Mouse (Mus musculus) neural tube, embryonic 10.5 days (tissue): ENCODE results near the gene Ndufa12.
A peak's percentile ranks its signal among the peaks of the same experiment; 100 is the strongest.

Experiments used
- DNase-seq: peaks from one replicate; pipeline ENCODE4 v3.0.0-alpha.2; 2017; ENCODE audit warnings: low spot score; ENCODE audit errors: extremely low spot score

Ndufa12 gene

DNA sequence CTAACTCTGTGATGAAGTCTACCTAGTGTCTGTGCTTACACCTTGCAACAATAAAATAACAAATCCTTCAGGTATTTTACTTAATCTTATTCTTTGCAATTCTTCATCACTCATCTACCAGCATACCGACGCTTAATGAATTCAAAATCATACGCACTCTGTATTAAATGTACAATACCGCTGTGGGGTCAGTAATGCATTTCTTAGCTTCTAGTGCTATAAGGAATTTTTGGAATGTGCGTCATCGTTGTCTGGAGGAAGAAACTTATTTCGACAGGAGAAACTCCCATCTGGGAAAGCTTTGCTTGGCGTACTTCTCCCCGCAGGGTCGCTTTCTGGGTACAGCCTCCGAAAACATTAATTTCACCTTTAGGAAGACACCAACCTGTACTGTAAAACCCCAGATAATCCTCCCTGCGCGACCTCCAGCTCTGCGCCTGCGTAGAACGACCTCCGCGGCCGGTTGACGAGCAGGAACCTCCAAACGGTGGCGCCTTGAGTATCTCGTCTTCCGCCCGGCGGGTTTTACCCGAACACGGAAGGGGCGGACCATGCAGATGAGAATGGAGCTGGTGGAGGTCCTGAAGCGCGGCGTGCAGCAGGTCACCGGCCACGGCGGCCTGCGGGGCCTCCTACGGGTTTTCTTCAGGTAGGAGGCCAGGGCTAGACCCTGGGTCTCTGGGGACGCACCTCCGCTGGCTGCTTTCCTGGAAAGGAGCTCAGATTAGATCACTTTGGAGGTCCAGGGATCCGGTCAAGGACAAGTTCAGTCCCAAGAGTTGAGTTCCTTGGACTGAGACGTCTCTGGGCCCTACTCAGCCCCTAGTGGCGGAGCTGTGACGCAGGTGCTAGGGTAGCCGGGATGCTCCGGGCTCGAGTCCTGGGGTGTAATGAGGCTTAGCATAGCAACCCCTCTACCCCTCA lies at the start of gene Ndufa12:
Gene Ndufa12 (plus strand): TSS at position 239 of the 924 bp plus-strand sequence.
- peak; percentile 98 for DNase-seq

DNA sequence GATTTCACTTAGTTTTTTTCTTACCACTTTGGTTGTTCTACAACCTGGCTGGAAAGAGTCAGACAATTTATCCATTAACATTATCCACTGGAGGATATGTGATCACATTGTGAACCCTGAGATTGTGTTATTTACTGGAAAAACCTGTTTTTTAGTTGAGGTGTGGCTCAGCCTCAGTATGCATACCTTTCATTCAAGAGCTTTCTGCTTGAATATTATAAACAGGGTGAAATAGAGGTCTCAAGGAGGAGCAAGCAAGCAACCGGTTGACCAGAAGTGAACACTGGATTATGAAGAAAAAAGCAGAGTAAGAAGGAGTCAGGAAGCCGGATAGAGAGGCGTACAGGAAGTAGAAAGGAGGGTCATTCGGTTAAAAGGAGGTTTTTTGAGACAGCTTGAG lies 47.0 kb upstream of the Ndufa12 start:
- no peak for DNase-seq

DNA sequence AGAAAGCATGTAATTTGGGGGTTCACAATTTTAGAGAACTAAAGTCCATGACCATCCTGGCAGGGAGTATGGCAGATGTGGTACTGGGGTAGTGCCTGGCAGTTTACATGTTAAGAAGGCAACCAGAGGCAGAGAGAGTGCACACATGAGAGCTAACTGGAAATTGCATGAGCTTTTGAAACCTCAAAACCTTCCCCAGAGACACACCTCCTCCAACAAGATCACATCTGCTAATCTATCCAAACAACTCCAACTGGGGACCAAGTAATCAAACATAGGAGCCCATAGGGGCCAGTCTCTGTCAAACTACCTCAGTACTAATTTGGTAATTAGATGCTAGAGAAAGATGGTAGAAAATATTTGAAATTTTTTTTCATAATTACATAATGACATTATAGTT lies 44.7 kb upstream of the Ndufa12 start:
- DNase-seq, result no peak

DNA sequence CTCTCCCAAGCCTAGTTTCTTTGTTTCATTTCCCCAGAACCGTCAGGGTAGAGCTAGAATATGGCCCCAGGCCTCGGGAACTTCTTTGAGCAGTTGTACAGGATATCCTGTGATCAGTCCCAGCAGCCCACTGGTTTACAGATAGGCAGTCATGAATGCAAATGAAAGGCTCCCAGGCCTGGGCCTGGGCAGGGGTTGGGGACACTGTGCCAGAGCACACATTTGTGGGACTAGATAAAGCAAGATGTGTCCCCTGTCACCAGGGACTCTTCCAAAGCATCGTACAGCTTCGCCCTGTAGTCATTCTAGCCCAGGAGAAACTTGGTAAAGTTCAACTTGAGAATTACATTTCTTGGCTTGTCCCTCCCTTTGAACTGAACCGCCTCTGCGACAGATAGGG lies 39.6 kb upstream of the Ndufa12 start:
- DNase-seq, result no peak

DNA sequence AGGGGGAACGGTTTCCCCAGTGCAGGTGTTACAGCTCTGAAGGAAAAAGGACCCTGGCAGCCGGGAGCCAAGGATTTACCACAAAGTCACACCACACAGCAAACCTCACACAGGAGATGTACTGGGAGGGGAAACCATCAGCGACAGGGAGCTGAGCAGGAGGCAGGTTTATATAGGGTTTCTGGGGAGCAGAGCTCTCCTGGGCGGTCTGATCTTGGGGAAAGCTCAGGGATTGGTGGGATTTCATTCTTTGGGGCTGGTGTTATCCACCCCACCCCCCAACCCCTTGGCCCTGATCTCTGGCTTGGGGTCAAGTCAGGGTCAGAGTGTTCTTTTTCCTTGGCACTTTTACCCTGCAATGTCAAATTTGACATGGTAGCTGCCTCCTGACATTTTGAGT lies 39.1 kb upstream of the Ndufa12 start:
- DNase-seq, result no peak

DNA sequence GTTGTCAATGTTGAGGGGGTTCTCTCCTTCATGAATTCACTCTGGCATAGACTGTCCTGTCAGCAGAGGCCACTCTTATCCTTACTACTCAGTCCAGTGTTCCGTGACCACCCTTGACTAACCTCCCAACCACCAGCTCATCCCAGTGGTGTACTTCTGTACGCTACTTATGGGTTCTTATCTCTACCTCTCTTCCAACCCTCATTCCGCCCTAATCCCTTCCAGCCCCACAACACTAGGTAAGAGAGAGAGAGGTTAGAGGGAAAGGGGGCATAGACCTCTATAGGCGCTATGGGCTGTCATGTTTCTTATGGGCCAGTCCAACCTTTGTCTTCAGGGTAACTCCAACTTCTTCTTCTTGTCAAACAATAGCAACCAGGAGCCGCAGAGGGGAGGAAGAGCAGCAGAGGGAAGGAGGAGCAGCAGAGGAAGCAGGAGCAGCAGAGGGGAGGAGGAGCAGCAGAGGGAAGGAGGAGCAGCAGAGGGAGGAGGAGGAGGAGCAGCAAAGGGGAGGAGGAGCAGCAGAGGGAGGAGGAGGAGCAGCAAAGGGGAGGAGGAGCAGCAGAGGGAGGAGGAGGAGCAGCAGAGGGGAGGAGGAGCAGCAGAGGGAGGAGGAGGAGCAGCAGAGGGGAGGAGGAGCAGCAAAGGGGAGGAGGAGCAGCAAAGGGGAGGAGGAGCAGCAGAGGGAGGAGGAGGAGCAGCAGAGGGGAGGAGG lies 37.3 kb upstream of the Ndufa12 start:
- DNase-seq, result no peak

DNA sequence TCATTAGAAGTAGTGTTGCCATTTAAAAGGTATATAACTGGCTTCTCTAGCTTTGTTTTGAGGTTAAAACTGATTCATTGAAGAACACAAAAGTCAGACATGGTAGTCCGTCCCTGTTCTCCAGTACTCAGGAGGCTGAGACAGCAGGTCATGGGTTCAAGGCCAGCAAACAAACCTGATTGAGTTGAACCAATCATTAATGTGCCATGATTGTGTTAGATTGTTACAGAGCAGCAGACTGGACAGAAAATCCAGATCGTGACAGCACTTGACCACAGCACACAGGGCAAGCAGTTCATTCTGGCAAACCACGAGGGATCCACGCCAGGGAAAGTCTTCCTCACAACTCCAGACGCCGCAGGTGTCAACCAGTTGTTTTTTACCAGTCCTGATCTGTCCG lies 36.5 kb upstream of the Ndufa12 start:
- DNase-seq, result no peak

DNA sequence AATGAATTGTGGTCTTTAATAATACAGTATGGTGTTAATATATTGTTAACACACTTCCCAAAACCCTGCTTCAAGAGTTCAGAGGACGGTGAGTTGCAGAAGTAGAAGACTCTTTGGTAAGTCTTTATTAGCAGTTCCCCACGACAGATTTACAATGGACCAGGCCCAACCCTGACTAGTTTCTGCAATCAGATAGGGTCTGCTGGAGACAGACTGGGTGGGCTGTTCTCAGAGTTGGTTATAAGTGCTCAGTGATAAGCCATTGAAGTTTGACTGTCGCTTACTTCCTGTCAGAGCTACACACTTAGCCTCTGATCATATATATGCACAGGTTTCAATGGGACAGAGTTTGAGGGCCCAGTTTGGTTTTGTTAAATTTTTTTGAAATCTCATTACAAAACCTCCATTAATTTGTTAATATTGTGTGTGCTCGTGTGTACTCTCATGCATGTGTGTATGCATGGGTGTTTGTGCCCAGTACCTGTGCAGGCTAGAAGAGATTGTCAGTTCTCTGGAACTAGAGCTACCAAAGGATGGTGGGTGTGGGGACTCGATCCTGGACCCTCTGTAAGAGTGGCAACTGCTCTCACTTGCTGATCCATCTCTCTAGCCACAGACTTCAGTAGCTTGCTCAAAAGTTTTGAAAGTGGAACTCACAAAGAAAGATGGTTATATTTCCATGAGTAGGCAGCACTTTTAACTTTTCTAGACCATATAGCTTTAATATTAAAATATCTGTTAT lies 34.2 kb upstream of the Ndufa12 start:
- no peak for DNase-seq

DNA sequence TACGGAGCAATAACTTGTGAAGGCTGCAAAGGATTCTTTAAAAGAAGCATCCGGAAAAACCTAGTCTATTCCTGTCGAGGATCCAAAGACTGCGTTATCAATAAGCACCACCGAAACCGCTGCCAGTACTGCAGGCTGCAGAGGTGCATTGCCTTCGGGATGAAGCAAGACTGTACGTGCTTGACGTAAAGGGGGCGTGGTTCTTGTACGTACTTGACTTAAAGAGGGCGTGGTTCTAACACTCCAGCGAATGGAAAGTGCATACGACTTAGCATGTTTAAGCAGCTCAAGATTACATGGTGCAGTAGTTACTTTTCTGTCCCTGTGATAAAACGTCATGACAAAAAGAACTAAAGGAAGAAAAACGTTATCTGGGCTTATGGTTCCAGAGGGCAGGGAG lies 33.1 kb upstream of the Ndufa12 start:
- no peak for DNase-seq

DNA sequence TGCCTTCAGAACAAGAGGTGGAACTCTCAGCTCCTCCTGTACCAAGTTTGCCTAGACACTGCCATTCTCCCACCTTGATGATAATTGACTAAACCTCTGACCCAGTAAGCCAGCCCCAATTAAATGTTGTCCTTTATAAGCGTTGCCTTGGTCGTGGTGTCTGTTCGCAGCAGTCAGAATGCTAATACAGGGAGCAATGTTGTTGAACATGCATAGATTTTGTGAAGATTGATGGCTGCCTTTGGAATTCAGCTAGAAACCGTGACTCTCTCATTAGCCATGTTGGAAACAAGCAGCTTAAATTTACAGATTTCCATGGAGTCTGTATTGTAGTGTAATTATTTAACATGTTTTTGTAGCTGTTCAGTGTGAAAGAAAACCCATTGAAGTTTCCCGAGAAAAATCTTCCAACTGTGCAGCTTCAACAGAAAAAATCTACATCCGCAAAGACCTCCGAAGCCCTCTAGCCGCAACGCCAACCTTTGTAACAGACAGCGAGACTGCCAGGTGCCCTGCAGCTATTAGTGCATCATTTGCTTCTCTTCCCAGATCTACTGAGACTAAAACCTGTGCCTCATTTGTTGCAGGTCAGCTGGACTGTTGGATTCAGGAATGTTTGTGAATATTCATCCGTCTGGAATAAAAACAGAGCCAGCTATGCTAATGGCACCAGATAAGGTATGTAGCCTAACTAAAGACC lies 31.3 kb upstream of the Ndufa12 start:
- DNase-seq, result no peak

DNA sequence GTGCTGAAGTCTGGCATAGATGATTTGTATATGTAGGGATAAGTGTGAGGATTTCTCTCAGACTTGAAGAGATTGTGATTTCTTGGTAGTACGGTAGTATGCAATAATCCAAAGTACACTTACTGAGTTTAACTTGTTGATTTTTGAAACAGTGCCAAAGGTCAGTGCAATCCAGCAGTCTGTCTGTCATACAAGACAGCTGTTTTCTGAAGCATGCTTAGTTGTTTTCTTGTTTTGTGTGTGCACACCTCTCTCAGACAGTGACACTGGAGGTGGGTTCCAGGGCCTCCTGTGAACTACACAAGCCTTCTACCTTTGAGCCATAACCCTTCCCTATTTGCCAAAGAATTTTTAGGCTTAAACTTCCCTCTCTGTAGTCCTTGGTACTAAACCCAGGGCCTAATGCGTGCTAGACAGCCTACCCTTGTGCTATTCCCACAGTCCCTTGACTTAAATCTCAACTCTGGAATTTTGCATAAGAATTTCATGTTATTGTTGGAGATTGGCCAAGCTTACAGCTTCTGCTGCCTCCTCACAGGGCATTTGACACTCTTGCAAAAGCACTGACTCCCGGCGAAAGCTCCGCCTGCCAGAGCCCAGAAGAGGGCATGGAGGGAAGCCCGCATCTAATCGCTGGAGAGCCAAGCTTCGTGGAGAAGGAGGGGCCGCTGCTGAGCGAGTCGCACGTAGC lies 26.9 kb upstream of the Ndufa12 start:
- no peak for DNase-seq

DNA sequence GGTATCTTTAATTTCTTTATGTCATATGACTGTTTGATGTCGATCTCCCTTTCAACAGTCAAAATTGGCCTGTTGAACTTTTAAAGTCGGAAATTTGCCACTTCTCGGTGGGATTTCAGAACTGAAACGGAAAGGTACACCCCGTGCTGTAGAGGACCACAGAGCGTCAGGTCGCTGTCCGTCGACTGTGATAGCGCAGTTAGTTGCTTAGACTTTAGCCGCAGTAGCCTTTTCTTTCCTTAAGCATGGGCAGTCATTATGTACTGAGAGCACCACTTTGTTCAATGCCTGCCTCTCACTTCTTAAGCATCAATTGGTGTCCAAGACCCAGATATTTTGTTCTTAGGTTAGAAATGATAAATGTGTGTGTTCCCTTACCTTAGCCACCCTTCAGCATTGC lies 26.4 kb upstream of the Ndufa12 start:
- no peak for DNase-seq

DNA sequence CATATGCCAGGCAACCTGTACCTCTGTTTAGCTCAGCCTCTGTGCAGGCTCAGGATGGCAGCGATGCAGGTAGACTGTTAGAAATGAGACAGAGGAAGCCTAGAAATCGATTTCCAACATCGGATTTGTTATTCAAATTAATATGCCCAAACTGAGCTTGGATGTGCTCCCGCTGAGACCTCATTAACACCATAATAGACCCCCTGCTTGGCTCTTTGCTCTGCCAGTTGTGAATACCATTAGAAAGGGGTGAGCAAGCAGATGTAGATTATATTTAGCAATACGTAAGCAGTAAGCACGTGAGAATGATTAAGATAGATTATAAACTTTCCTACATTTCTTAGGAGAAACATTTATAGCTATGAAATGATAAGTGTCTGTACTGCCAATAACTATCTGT lies 25.8 kb upstream of the Ndufa12 start:
- no peak for DNase-seq

DNA sequence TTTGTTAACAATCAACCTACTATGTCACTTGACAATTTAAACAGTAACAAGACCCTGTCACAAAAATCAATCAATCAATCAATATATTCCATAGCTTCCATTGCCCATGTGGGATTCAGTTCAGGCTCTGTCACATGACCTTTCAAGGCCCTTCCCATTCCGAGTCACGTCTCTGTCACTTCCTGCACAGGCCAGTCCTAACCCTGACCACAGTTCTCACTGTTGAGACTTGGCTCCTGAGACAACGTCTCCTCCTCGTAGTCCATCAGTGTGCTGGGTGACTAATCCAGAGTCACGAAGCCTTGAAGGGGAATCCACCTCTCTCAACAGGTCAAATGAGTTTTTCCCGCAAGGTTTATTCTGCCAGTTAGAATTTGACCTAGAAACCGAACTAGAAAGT lies 23.9 kb upstream of the Ndufa12 start:
- DNase-seq, result no peak

DNA sequence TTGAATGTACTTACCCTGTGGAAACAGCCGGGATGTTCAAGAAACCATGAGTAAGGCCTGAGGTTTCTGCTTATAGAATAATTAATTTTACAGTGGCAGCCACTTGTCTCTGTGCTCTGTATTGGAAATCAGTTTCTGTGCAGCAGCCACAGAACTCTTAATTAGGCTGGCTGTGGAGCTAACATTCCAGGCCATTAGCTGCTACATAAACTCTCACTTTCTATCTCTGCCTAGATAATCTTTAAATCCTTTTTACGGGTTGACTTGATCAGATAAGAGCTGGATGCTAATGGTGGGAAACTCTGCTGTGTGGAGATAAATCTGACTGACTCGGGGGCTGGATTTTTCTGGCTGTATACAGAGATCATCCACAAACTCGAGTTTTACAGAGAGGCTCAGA lies 15.3 kb upstream of the Ndufa12 start:
- no peak for DNase-seq

DNA sequence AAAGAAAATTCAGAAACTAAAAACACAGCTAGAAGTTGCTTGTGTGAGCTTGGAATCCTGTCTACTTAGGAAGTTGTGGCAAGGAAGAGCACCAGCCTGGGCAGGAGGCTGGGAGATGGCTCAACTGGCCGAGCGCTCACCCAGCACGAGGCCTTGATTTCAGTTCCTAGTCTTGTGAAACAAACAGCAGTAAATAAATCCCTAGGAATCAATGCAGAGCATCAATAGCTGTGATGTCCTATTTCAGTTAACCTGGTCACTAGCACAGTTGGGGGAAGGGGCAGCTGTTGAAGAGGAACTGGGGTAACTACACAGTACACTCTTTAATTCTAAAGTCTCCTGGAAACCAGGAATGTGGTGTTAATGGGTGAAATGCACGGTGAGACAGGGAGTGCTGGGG lies 6.5 kb downstream of the Ndufa12 start:
- DNase-seq, result no peak

DNA sequence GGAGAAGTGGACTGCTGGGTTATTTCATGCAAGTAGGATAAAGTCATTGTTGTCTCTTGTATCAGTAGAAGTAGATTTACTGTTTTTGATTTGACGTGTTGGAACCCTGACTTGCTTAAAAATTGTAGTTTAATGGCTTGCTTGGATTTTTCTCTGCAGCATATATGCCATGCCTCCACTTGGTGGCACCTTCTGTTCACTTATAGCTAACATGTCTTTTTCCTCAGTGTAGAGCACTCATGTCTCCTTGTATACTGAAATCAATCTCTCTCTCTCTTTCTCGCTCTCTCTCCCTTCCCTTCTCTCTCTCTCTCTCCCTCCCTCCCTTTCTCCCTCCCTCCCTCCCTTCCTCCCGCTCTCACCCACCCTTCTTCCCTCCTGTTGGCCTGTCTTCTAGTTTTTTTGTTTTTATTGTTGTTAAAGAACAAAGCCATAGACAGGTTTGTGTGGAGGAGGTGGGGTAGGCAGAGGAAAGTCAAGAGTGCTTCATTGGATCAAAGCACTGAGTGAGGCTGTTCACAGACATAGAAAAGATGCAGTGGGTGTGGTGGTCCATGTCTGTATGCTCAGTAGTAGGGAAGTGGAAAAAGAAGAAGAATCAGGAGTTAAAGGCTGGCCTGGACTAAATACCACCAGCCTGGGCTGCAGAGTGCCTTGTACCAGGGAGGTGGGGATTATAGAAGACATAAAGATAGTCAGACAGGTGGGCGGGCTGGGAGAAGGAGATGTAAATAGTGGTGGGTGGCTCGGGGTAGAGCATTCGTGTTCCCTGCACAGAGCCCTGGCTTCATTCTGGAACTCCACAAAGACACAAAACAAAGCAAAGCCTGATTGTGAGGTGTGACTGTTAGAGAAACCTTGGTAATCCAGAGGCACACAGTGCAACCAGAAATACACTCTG lies 12.4 kb downstream of the Ndufa12 start:
- DNase-seq, result no peak

DNA sequence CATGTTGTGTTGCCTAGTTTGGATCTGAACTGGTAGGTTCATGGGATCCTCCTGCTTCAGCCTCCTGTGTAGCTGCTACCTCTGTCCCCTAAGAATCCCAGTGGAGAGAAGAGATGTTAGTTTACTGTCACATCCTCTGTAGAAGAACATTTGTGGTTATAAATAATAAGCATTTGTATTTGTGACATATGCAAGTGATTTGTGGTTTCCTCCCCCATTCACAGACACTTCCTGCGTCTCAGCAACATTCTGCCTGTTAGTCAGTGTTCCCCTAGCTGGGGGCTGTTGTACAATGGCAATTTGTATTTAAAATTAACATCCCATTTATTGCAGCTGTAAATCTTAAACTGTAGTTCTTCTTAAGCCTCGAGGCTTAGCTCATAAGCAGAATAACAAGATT lies 13.2 kb downstream of the Ndufa12 start:
- no peak for DNase-seq

DNA sequence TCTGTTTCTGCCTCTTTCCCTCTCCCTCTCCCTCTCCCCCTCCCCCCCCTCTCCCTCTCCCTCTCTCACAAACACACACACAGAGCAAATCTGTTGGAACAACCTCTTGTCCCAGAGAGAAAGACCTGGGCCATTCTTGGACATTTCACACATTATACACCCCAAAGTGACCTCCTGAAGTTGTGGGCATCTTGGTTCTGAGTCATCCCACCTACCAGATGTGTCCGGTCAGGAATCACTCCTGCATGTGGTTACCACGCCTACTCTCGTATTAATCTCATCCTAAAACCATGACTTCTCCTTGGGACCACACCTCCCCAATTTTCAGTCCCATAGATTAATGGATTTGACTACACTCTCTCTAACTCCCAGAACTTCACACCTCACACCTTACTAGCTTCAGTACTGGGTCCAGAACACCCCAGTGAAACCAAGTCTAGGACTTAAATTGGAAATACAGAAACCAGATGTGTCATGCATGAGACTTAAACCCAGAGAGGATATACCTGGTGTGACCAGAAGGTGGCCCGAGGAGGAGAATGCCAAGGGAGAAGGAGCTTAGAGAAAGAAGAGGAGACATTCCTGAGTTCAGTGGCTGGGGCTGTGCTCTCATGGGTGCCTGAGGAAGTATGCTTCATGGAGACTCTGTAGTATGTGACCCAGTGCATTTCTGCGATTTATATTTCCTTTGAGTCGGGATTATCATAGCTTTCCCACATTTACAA lies 26.7 kb downstream of the Ndufa12 start:
- no peak for DNase-seq
